Mouse (Mus musculus): Measurements from ENCODE around the gene Gart.
A peak's percentile ranks its signal among the peaks of the same experiment; 100 is the strongest.

DNA sequence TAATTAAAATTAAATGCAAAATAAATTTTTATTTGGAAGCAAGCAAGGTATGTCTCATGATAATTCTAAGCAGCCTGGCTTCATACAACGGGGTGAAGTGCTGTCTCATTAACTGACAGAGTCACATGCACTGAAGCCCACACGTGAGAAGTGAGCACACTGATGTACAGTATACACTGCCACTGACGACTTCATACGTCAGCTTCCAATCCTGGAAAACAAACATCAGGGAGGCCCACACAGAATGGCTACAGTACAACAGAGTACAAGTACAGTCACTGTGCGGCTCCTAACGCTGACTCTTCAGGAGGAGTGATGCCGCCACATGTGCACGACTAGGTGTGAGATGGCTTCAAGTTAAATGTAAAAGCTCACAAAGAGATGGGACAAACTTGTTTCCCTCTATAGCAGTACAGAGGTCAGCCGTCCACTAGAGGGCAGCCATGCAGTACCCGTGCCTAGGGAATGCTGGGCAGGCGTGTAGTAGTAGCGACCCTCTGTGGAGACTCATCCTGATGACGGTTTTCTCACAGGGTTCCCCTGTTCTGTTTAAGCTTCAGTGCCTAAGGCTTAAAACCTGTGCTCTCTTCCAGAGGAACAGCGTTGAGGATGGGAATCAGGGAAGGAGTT, 47.8 kb upstream of the Gart start:
- peak; percentile 77; the same call in 1 of the 2 replicates for TF ChIP-seq CTCF (IDR thresholded peaks at IDR 0.05; ENCODE audit: extremely low read depth, insufficient read depth, insufficient read length, insufficient replicate concordance)
- no peak for TF ChIP-seq POLR2A (IDR thresholded peaks at IDR 0.05; ENCODE audit: low read depth, low read length)
